Mouse (Mus musculus): Measurements from ENCODE around the gene Traf1. TPM values are rescaled to one million over a fixed set of nuclear protein-coding genes. Genes with fewer than 3 reads are reported as not detected.

The Traf1 gene
- polyA plus RNA-seq, 1 experiment: 1.1 TPM

DNA sequence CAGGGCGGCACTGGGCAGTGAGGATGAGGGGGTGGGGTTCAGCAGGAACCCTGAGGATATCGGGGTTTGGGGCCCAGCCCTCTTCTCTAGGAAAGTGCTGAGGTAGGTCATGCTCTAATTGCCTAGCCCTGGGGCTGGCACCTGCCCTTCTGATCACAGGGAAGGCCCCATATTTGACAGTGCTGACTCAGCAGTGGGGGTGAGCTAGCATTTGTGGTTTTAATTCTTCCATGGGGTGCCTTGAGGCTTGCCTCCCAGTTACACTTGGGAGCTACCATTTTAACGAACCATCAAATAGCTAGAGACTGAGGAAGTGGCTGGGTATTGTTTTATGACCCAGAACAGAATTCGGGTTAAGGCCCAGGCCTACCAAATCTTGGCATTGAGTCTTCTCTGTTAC is 16.0 kb downstream of the Traf1 start:
- Histone ChIP-seq H3K27me3 (ENCODE audit: control insufficient read depth, insufficient read depth, insufficient read length) (peaks cover 17% of the 10 kb centered on the region), H3K36me3 (ENCODE audit: control insufficient read depth, insufficient read depth) (no peaks in the 10 kb centered on the region), H3K4me2 (ENCODE audit: low read depth) (no peak overlapping the region), H3ac (ENCODE audit: control insufficient read depth, insufficient read length) (no peak overlapping the region), H3K4me3 (no peak overlapping the region), H3K79me2 (ENCODE audit: control insufficient read depth, insufficient read depth) (no peaks in the 10 kb centered on the region)
- TF ChIP-seq USF1 (IDR thresholded peaks at IDR 0.05; ENCODE audit: low read depth): no peak
- TF ChIP-seq MYOD1 (IDR thresholded peaks at IDR 0.05; ENCODE audit: control insufficient read depth in 1 of 3, insufficient read length in 2 of 3, low read depth in 2 of 3): no peak
- TF ChIP-seq REST (IDR thresholded peaks at IDR 0.05; ENCODE audit: insufficient read depth, insufficient read length): no peak
- no peak for TF ChIP-seq MYOG (IDR thresholded peaks at IDR 0.05; ENCODE audit: control insufficient read depth in 1 of 3, insufficient read depth in 1 of 3, insufficient read length in 2 of 3, low read depth in 2 of 3)
- no peak for TF ChIP-seq CEBPB (IDR thresholded peaks at IDR 0.05; ENCODE audit: insufficient read depth, poor library complexity, severe bottlenecking)
- no peak for TF ChIP-seq POLR2AphosphoS2 (IDR thresholded peaks at IDR 0.05; ENCODE audit: insufficient read length, low read depth)
- TF ChIP-seq POLR2A (IDR thresholded peaks at IDR 0.05; ENCODE audit: insufficient read length, low read depth): no peak
- TF ChIP-seq SRF (IDR thresholded peaks at IDR 0.05; ENCODE audit: control insufficient read depth, insufficient read length, low read depth): no peak
- no peak for TF ChIP-seq E2F4 (IDR thresholded peaks at IDR 0.05; ENCODE audit: insufficient read depth)
- no peak for TF ChIP-seq TCF12 (IDR thresholded peaks at IDR 0.05; ENCODE audit: insufficient read depth, poor library complexity, severe bottlenecking)
- no peak for TF ChIP-seq MAX (IDR thresholded peaks at IDR 0.05; ENCODE audit: low read depth)
- no peak for TF ChIP-seq TCF3 (IDR thresholded peaks at IDR 0.05; ENCODE audit: insufficient read length, low read depth)

DNA sequence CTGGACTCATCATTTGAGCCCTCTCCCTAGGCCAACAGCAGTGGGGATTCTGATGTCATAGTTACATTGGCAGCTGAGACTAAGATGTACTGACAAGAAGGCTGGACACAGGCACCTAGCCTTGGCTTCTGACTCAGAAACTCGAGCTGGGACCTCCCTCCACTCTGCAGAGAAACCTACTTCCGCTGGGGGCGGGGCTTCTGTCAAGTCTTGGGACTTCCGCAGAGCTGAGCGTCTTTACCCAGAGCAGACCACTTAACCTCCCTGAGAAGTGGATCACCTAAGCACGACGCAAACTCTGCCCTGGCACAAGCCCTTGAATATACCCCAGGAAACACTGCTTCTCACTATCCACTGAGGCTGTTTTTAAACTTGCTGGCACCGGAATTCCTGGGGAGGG is 16.8 kb downstream of the Traf1 start:
- Histone ChIP-seq H3K36me3 (ENCODE audit: control insufficient read depth, insufficient read depth) (no peaks in the 10 kb centered on the region), H3K4me2 (ENCODE audit: low read depth) (no peak overlapping the region)

DNA sequence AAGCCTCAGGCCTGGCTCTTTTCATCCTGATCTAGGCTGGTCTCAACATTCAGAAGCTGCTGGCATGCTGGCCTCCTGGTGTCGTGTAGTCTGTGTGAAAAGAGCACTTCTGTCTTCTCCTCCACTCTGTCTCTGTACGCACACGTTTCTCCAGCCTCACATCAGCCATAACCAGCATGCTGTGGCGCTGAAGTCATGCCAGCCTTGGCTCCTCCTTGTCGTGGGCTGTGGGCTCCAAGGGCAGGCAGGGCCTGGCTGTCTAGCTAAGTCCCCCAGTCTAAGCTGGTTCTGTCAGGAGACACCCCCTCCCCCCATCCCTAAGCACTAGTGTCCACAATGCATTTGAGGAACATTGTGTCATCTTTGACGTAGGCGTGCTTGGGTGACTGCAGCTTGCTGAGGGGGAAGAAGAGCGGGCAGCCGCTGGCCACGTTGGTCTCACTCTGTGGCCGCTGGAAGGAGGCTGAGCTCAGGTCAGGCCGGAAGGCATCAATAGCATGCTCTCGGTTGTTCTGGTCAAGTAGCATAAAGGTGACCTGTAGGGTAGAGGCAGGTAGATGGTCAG is 17.9 kb downstream of the Traf1 start:
- TF ChIP-seq CEBPB (IDR thresholded peaks at IDR 0.05; ENCODE audit: insufficient read depth, poor library complexity, severe bottlenecking): no peak
- no peak for TF ChIP-seq USF1 (IDR thresholded peaks at IDR 0.05; ENCODE audit: low read depth)
- TF ChIP-seq E2F4 (IDR thresholded peaks at IDR 0.05; ENCODE audit: insufficient read depth): no peak
- TF ChIP-seq POLR2A (IDR thresholded peaks at IDR 0.05; ENCODE audit: insufficient read length, low read depth): no peak
- no peak for TF ChIP-seq POLR2AphosphoS2 (IDR thresholded peaks at IDR 0.05; ENCODE audit: insufficient read length, low read depth)
- no peak for TF ChIP-seq SRF (IDR thresholded peaks at IDR 0.05; ENCODE audit: control insufficient read depth, insufficient read length, low read depth)
- TF ChIP-seq MYOG (IDR thresholded peaks at IDR 0.05; ENCODE audit: control insufficient read depth in 1 of 3, insufficient read depth in 1 of 3, insufficient read length in 2 of 3, low read depth in 2 of 3): no peak
- no peak for TF ChIP-seq MAX (IDR thresholded peaks at IDR 0.05; ENCODE audit: low read depth)
- TF ChIP-seq TCF12 (IDR thresholded peaks at IDR 0.05; ENCODE audit: insufficient read depth, poor library complexity, severe bottlenecking): no peak
- TF ChIP-seq REST (IDR thresholded peaks at IDR 0.05; ENCODE audit: insufficient read depth, insufficient read length): no peak
- TF ChIP-seq MYOD1 (IDR thresholded peaks at IDR 0.05; ENCODE audit: control insufficient read depth in 1 of 3, insufficient read length in 2 of 3, low read depth in 2 of 3): no peak
- TF ChIP-seq TCF3 (IDR thresholded peaks at IDR 0.05; ENCODE audit: insufficient read length, low read depth): no peak
- Histone ChIP-seq H3K4me3 (no peak overlapping the region), H3K79me2 (ENCODE audit: control insufficient read depth, insufficient read depth) (no peaks in the 10 kb centered on the region), H3K36me3 (ENCODE audit: control insufficient read depth, insufficient read depth) (no peaks in the 10 kb centered on the region), H3K4me2 (ENCODE audit: low read depth) (no peak overlapping the region), H3ac (ENCODE audit: control insufficient read depth, insufficient read length) (no peak overlapping the region), H3K27me3 (ENCODE audit: control insufficient read depth, insufficient read depth, insufficient read length) (peaks cover 17% of the 10 kb centered on the region)

More for the DNA sequence above, 16.8 kb downstream of the Traf1 start:
- peaks cover 17% of the 10 kb centered on the region for H3K27me3 ChIP-seq (ENCODE audit: control insufficient read depth, insufficient read depth, insufficient read length)
- H3ac ChIP-seq (ENCODE audit: control insufficient read depth, insufficient read length): no peak overlapping the region
- TF ChIP-seq MYOD1 (IDR thresholded peaks at IDR 0.05; ENCODE audit: control insufficient read depth in 1 of 3, insufficient read length in 2 of 3, low read depth in 2 of 3): no peak
- no peak for TF ChIP-seq E2F4 (IDR thresholded peaks at IDR 0.05; ENCODE audit: insufficient read depth)
- TF ChIP-seq POLR2AphosphoS2 (IDR thresholded peaks at IDR 0.05; ENCODE audit: insufficient read length, low read depth): no peak
- no peaks in the 10 kb centered on the region for H3K79me2 ChIP-seq (ENCODE audit: control insufficient read depth, insufficient read depth)
- no peak overlapping the region for H3K4me3 ChIP-seq

GRCm38 (mm10) chr2:34941061-34941675 is 20.4 kb downstream of the Traf1 start:
- peaks cover 17% of the 10 kb centered on the region for H3K27me3 ChIP-seq (ENCODE audit: control insufficient read depth, insufficient read depth, insufficient read length)
- no peaks in the 10 kb centered on the region for H3K36me3 ChIP-seq (ENCODE audit: control insufficient read depth, insufficient read depth)
- H3K4me2 ChIP-seq (ENCODE audit: low read depth): no peak overlapping the region
- H3K79me2 ChIP-seq (ENCODE audit: control insufficient read depth, insufficient read depth): no peaks in the 10 kb centered on the region
- no peak overlapping the region for H3ac ChIP-seq (ENCODE audit: control insufficient read depth, insufficient read length)
- TF ChIP-seq MYOG (IDR thresholded peaks at IDR 0.05; ENCODE audit: control insufficient read depth in 1 of 3, insufficient read depth in 1 of 3, insufficient read length in 2 of 3, low read depth in 2 of 3) (peak in 1 of 3 experiments; percentile 39), TCF3 (IDR thresholded peaks at IDR 0.05; ENCODE audit: insufficient read length, low read depth) (no peak), MYOD1 (IDR thresholded peaks at IDR 0.05; ENCODE audit: control insufficient read depth in 1 of 3, insufficient read length in 2 of 3, low read depth in 2 of 3) (peak in 1 of 3 experiments; percentile 5)
- no peak overlapping the region for H3K4me3 ChIP-seq

GRCm38 (mm10) chr2:34940246-34940645 is 21.3 kb downstream of the Traf1 start:
- Histone ChIP-seq H3K27me3 (ENCODE audit: control insufficient read depth, insufficient read depth, insufficient read length) (peaks cover 22% of the 10 kb centered on the region), H3K79me2 (ENCODE audit: control insufficient read depth, insufficient read depth) (no peaks in the 10 kb centered on the region), H3ac (ENCODE audit: control insufficient read depth, insufficient read length) (no peak overlapping the region), H3K4me3 (no peak overlapping the region), H3K4me2 (ENCODE audit: low read depth) (no peak overlapping the region), H3K36me3 (ENCODE audit: control insufficient read depth, insufficient read depth) (no peaks in the 10 kb centered on the region)
- TF ChIP-seq TCF3 (IDR thresholded peaks at IDR 0.05; ENCODE audit: insufficient read length, low read depth): no peak
- TF ChIP-seq TCF12 (IDR thresholded peaks at IDR 0.05; ENCODE audit: insufficient read depth, poor library complexity, severe bottlenecking): no peak
- TF ChIP-seq REST (IDR thresholded peaks at IDR 0.05; ENCODE audit: insufficient read depth, insufficient read length): no peak

Measured in myocyte (in vitro differentiated cells).